8 mouse cellular contexts compared by ENCODE assay signal in genomic region chr5:31221304-31221945, GRCm38 (mm10). TPM values are rescaled to one million over a fixed set of nuclear protein-coding genes. Genes with fewer than 3 reads are reported as not detected.
DNase-seq lines count a peak whose midpoint lies in the region; ATAC-seq and TF ChIP-seq lines count a peak whose summit lies in the region.

No protein-coding gene starts in this region.

- no peaks in the 10 kb centered on the region for H3K36me3 ChIP-seq in heart, embryonic 13.5 days
- no peaks in the 10 kb centered on the region for H3K36me3 ChIP-seq in embryonic facial prominence, embryonic 11.5 days (replicated peaks; ENCODE audit: control insufficient read depth, insufficient read depth, low read depth, low read length)
- H3K36me3 ChIP-seq in hindbrain, postnatal 0 days (ENCODE audit: insufficient read depth, low read length) = no peaks in the 10 kb centered on the region
- peaks cover 2% of the 10 kb centered on the region; the same call in 1 of the 2 replicates for H3K36me3 ChIP-seq in liver, embryonic 14.5 days (replicated peaks; ENCODE audit: control insufficient read depth, insufficient read depth, low read depth)

- peak overlapping the region; percentile 90 for H3K4me2 ChIP-seq in heart, embryonic 13.5 days
- peak overlapping the region; percentile 68 for H3K4me2 ChIP-seq in embryonic facial prominence, embryonic 11.5 days (ENCODE audit: low read depth, low read length)
- H3K4me2 ChIP-seq in hindbrain, postnatal 0 days (ENCODE audit: low read depth, low read length) = peak overlapping the region; percentile 84
- peak overlapping the region; percentile 98 for H3K4me2 ChIP-seq in liver, embryonic 14.5 days (ENCODE audit: low read depth)

- peak overlapping the region; percentile 87 for H3K9ac ChIP-seq in heart, embryonic 13.5 days
- peak overlapping the region; percentile 90 for H3K9ac ChIP-seq in embryonic facial prominence, embryonic 11.5 days (replicated peaks; ENCODE audit: low read length)
- peak overlapping the region; percentile 93 for H3K9ac ChIP-seq in hindbrain, postnatal 0 days (replicated peaks; ENCODE audit: low read length)
- H3K9ac ChIP-seq in liver, embryonic 14.5 days (replicated peaks) = peak overlapping the region; percentile 65

- H3K4me3 ChIP-seq in heart, embryonic 13.5 days = peak overlapping the region; percentile 97
- peak overlapping the region; percentile 81 for H3K4me3 ChIP-seq in embryonic facial prominence, embryonic 11.5 days (ENCODE audit: low read depth, low read length)
- H3K4me3 ChIP-seq in hindbrain, postnatal 0 days (ENCODE audit: low read length) = peak overlapping the region; percentile 94
- H3K4me3 ChIP-seq in liver, embryonic 14.5 days (ENCODE audit: insufficient read depth in 1 of 2, low read depth in 2 of 2, low read length in 2 of 2) = peak overlapping the region; percentile 76 to 96

- intact Hi-C loops in left cerebral cortex, postnatal 36 days (cut with DNase I) = no loop called here

- DNase-seq in heart, adult 9 months (ENCODE audit: low spot score in 2 of 2) = no peak
- DNase-seq in Muller cell, postnatal 12 days (ENCODE audit: inconsistent ontology term) = peak; percentile 34
- peak; percentile 77 for DNase-seq in embryonic facial prominence, embryonic 11.5 days (ENCODE audit: low spot score)
- peak; percentile 84 for DNase-seq in hindbrain, postnatal 0 days (ENCODE audit: low spot score)
- peak; percentile 61 to 67 (median 62) for DNase-seq in liver, embryonic 14.5 days (ENCODE audit: low read depth in 3 of 3, low spot score in 3 of 3)
- peak; percentile 72 for DNase-seq in retina, embryonic 14.5 days (ENCODE audit: low spot score)
- DNase-seq in left cerebral cortex, postnatal 36 days (ENCODE audit: low spot score in 2 of 2) = no peak

- no peak for TF ChIP-seq EP300 in liver, embryonic 14.5 days (IDR thresholded peaks at IDR 0.05; ENCODE audit: low read depth)

- H3K9me3 ChIP-seq in heart, embryonic 13.5 days = no peaks in the 10 kb centered on the region
- H3K9me3 ChIP-seq in embryonic facial prominence, embryonic 11.5 days (replicated peaks; ENCODE audit: control insufficient read depth, low read length) = no peaks in the 10 kb centered on the region
- no peaks in the 10 kb centered on the region for H3K9me3 ChIP-seq in hindbrain, postnatal 0 days (ENCODE audit: low read length)
- H3K9me3 ChIP-seq in liver, embryonic 14.5 days (ENCODE audit: control insufficient read depth, low read length) = no peaks in the 10 kb centered on the region

- TF ChIP-seq CTCF in hindbrain, postnatal 0 days (IDR thresholded peaks at IDR 0.05; ENCODE audit: low read depth) = peak; percentile 69
- peak; percentile 77 for TF ChIP-seq CTCF in liver, embryonic 14.5 days (IDR thresholded peaks at IDR 0.05; ENCODE audit: low read depth)

- H3K27me3 ChIP-seq in heart, embryonic 13.5 days (replicated peaks) = no peaks in the 10 kb centered on the region
- no peaks in the 10 kb centered on the region for H3K27me3 ChIP-seq in embryonic facial prominence, embryonic 11.5 days (ENCODE audit: control insufficient read depth, insufficient read depth, low read length)
- H3K27me3 ChIP-seq in hindbrain, postnatal 0 days (ENCODE audit: insufficient read depth, low read length) = no peaks in the 10 kb centered on the region
- H3K27me3 ChIP-seq in liver, embryonic 14.5 days (ENCODE audit: control insufficient read depth, insufficient read depth, low read length) = no peaks in the 10 kb centered on the region

- peak overlapping the region; percentile 95 for H3K27ac ChIP-seq in heart, embryonic 13.5 days (replicated peaks)
- H3K27ac ChIP-seq in embryonic facial prominence, embryonic 11.5 days (replicated peaks; ENCODE audit: low read depth, low read length) = peak overlapping the region; percentile 91
- peak overlapping the region; percentile 96 for H3K27ac ChIP-seq in hindbrain, postnatal 0 days
- peak overlapping the region; percentile 68 for H3K27ac ChIP-seq in liver, embryonic 14.5 days

- peaks cover 29% of the 10 kb centered on the region for H3K4me1 ChIP-seq in heart, embryonic 13.5 days
- no peaks in the 10 kb centered on the region for H3K4me1 ChIP-seq in embryonic facial prominence, embryonic 11.5 days (ENCODE audit: control insufficient read depth, insufficient read depth, low read length)
- H3K4me1 ChIP-seq in hindbrain, postnatal 0 days (ENCODE audit: insufficient read depth, low read length) = no peaks in the 10 kb centered on the region
- H3K4me1 ChIP-seq in liver, embryonic 14.5 days (replicated peaks; ENCODE audit: control insufficient read depth in 2 of 2, insufficient read depth in 2 of 2, low read length in 1 of 2) = peaks cover 16 to 21% of the 10 kb centered on the region in 2 experiments

- 16% methylated on average over 11 of the region's 11 CpGs for WGBS in heart, embryonic 13.5 days
- 10% methylated on average over 11 of the region's 11 CpGs for WGBS in embryonic facial prominence, embryonic 11.5 days
- 15% methylated on average over 11 of the region's 11 CpGs for WGBS in hindbrain, postnatal 0 days
- 11% methylated on average over 11 of the region's 11 CpGs for WGBS in liver, embryonic 14.5 days (ENCODE audit: insufficient replicate concordance)

- no peak for ATAC-seq in heart, embryonic 13.5 days (ENCODE audit: extremely low read depth, insufficient number of reproducible peaks, low FRiP score, low TSS enrichment)
- no peak for ATAC-seq in embryonic facial prominence, embryonic 11.5 days (replicated peaks; ENCODE audit: insufficient number of reproducible peaks, low FRiP score, low TSS enrichment, low read depth)
- ATAC-seq in hindbrain, postnatal 0 days = peak; percentile 54
- ATAC-seq in liver, embryonic 14.5 days (ENCODE audit: insufficient read depth) = 0 out of 2 replicates have a peak, but pooled peaks have one; percentile 17

RNA-seq across cellular contexts. Expression of gene Ppm1g, which starts 0.9 kb away (rescaled TPM):
- polyA plus RNA-seq in heart, embryonic 13.5 days (2015; fragmentation: Nextera tagmentation; extraction: Ambion mirVana) = 101 and 107 TPM in 2 replicates
- polyA plus RNA-seq in embryonic facial prominence, embryonic 11.5 days (2014; fragmentation: Nextera tagmentation; extraction: Ambion mirVana) = 142 and 147 TPM in 2 replicates
- total RNA-seq in hindbrain, postnatal 0 days (2014; rRNA removed) = 67.4 and 90.4 TPM in 2 replicates
- polyA plus RNA-seq in hindbrain, postnatal 0 days (2015; fragmentation: Nextera tagmentation; extraction: Ambion mirVana) = 155 and 157 TPM in 2 replicates
- polyA plus RNA-seq in liver, embryonic 14.5 days (2012; rRNA removed) = 76.0 and 115 TPM in 2 replicates
- 98.9 and 113 TPM in 2 replicates for polyA plus RNA-seq in liver, embryonic 14.5 days (2014; fragmentation: Nextera tagmentation; extraction: Ambion mirVana)
- 10 to 100 TPM; 70.2 to 71.8 TPM for total RNA-seq in left cerebral cortex, postnatal 36 days (2021)

RNA-seq across cellular contexts. Expression of gene Nrbp1, which starts 19.2 kb away (rescaled TPM):
- polyA plus RNA-seq in heart, embryonic 13.5 days (2015; fragmentation: Nextera tagmentation; extraction: Ambion mirVana) = 124 and 132 TPM in 2 replicates
- polyA plus RNA-seq in embryonic facial prominence, embryonic 11.5 days (2014; fragmentation: Nextera tagmentation; extraction: Ambion mirVana) = 138 and 140 TPM in 2 replicates
- total RNA-seq in hindbrain, postnatal 0 days (2014; rRNA removed) = 100 and 124 TPM in 2 replicates
- 134 and 139 TPM in 2 replicates for polyA plus RNA-seq in hindbrain, postnatal 0 days (2015; fragmentation: Nextera tagmentation; extraction: Ambion mirVana)
- 27.9 and 30.8 TPM in 2 replicates for polyA plus RNA-seq in liver, embryonic 14.5 days (2012; rRNA removed)
- 39.4 and 43.4 TPM in 2 replicates for polyA plus RNA-seq in liver, embryonic 14.5 days (2014; fragmentation: Nextera tagmentation; extraction: Ambion mirVana)
- 10 to 100 TPM; 77.9 to 80.9 TPM for total RNA-seq in left cerebral cortex, postnatal 36 days (2021)

RNA-seq across cellular contexts. Expression of gene Zfp513, which starts 19.3 kb away (rescaled TPM):
- polyA plus RNA-seq in heart, embryonic 13.5 days (2015; fragmentation: Nextera tagmentation; extraction: Ambion mirVana) = 7.3 and 7.5 TPM in 2 replicates
- 4.0 and 5.0 TPM in 2 replicates for polyA plus RNA-seq in embryonic facial prominence, embryonic 11.5 days (2014; fragmentation: Nextera tagmentation; extraction: Ambion mirVana)
- total RNA-seq in hindbrain, postnatal 0 days (2014; rRNA removed) = 8.9 and 9.6 TPM in 2 replicates
- 11.4 and 12.6 TPM in 2 replicates for polyA plus RNA-seq in hindbrain, postnatal 0 days (2015; fragmentation: Nextera tagmentation; extraction: Ambion mirVana)
- polyA plus RNA-seq in liver, embryonic 14.5 days (2012; rRNA removed) = 8.5 and 8.8 TPM in 2 replicates
- 0.80 and 1.2 TPM in 2 replicates for polyA plus RNA-seq in liver, embryonic 14.5 days (2014; fragmentation: Nextera tagmentation; extraction: Ambion mirVana)
- 10 to 100 TPM; 26.8 to 29.3 TPM for total RNA-seq in left cerebral cortex, postnatal 36 days (2021)

RNA-seq across cellular contexts. Expression of gene Gm9970, which starts 19.6 kb away (rescaled TPM):
- 0.68 TPM in 1 of 2 replicates, not detected in the other for polyA plus RNA-seq in heart, embryonic 13.5 days (2015; fragmentation: Nextera tagmentation; extraction: Ambion mirVana)
- polyA plus RNA-seq in embryonic facial prominence, embryonic 11.5 days (2014; fragmentation: Nextera tagmentation; extraction: Ambion mirVana) = 0.57 and 0.58 TPM in 2 replicates
- total RNA-seq in hindbrain, postnatal 0 days (2014; rRNA removed) = 7.0 TPM in 1 of 2 replicates, not detected in the other
- 0.29 and 0.84 TPM in 2 replicates for polyA plus RNA-seq in hindbrain, postnatal 0 days (2015; fragmentation: Nextera tagmentation; extraction: Ambion mirVana)
- polyA plus RNA-seq in liver, embryonic 14.5 days (2012; rRNA removed) = 0.07 TPM in 1 of 2 replicates, not detected in the other
- polyA plus RNA-seq in liver, embryonic 14.5 days (2014; fragmentation: Nextera tagmentation; extraction: Ambion mirVana) = 0.19 TPM in 1 of 2 replicates, not detected in the other
- not detected for total RNA-seq in left cerebral cortex, postnatal 36 days (2021)

RNA-seq across cellular contexts. Expression of gene Eif2b4, which starts 28.2 kb away (rescaled TPM):
- polyA plus RNA-seq in heart, embryonic 13.5 days (2015; fragmentation: Nextera tagmentation; extraction: Ambion mirVana) = 52.3 and 55.9 TPM in 2 replicates
- 68.2 and 81.7 TPM in 2 replicates for polyA plus RNA-seq in embryonic facial prominence, embryonic 11.5 days (2014; fragmentation: Nextera tagmentation; extraction: Ambion mirVana)
- total RNA-seq in hindbrain, postnatal 0 days (2014; rRNA removed) = 28.3 and 31.7 TPM in 2 replicates
- polyA plus RNA-seq in hindbrain, postnatal 0 days (2015; fragmentation: Nextera tagmentation; extraction: Ambion mirVana) = 78.1 and 83.9 TPM in 2 replicates
- 20.9 and 29.9 TPM in 2 replicates for polyA plus RNA-seq in liver, embryonic 14.5 days (2012; rRNA removed)
- 43.6 and 46.1 TPM in 2 replicates for polyA plus RNA-seq in liver, embryonic 14.5 days (2014; fragmentation: Nextera tagmentation; extraction: Ambion mirVana)
- 10 to 100 TPM; 36.2 to 41.1 TPM for total RNA-seq in left cerebral cortex, postnatal 36 days (2021)

Comparison
In these comparisons a context has a peak if more than half of its experiments do, and no peak if none do; other contexts are left out.
1. ATAC-seq: peak in hindbrain, postnatal 0 days (single experiment) and liver, embryonic 14.5 days (single experiment); none in heart, embryonic 13.5 days (single experiment) and embryonic facial prominence, embryonic 11.5 days (single experiment).
2. DNase-seq: peak in Muller cell, postnatal 12 days (single experiment), embryonic facial prominence, embryonic 11.5 days (single experiment), hindbrain, postnatal 0 days (single experiment), liver, embryonic 14.5 days (3 of 3) and retina, embryonic 14.5 days (single experiment); none in heart, adult 9 months (0 of 2) and left cerebral cortex, postnatal 36 days (0 of 2).
3. Peak in every context shown above with its lines, with median percentiles within 50 percentile points of each other: H3K27ac ChIP-seq, H3K4me2 ChIP-seq, H3K4me3 ChIP-seq and H3K9ac ChIP-seq.